Mouse (Mus musculus) frontal cortex, postnatal 25 days (tissue): Measurements from ENCODE around the gene Ppara.
A peak's percentile ranks its signal among the peaks of the same experiment; 100 is the strongest.

Experiments used
- DNase-seq, 2 experiments: peaks; one replicate each; pipeline ENCODE4 v3.0.0; 2022; ENCODE audit warnings: low spot score in 2 of 2

The Ppara gene

DNA sequence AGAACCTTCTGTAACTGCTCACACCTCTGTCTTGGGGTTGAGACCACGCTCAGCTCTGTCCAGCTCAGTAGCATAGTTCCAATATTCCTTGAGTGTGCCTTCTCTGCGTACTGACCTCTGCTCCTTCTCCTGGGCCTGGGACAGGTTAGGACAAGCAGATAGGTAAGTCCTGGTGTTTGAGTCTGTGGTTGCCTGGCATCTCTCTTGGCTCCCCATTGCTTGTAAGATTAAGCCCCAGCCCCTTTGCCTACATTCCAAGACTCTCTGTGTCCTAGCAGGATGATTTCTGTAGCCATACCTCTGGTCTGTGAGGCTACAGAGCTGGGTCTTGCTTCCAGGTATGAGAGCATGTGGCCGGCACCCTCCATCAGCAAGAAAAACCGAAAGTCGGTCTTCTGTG, 6.6 kb upstream of the Ppara start:
- no peak for DNase-seq

DNA sequence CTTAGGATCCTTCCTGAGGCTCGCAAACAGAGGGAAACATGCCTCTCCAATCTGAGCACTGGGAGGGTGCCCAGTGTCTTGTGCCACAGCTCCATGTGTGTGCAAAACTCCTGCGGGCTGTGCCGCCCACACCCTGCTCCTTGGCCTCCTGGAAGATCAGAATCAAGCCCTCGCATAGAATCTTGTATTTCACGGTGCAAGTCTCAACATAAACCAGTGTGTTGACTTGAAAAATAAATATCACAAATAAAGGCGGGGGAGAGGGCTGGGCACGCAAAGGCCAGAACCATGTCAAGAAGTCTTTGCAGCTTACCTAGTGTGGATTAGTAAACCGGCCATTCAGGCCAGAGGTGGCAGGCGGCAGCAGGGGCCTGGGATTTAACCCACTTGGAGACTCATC, 5.5 kb upstream of the Ppara start:
- DNase-seq, result no peak

DNA sequence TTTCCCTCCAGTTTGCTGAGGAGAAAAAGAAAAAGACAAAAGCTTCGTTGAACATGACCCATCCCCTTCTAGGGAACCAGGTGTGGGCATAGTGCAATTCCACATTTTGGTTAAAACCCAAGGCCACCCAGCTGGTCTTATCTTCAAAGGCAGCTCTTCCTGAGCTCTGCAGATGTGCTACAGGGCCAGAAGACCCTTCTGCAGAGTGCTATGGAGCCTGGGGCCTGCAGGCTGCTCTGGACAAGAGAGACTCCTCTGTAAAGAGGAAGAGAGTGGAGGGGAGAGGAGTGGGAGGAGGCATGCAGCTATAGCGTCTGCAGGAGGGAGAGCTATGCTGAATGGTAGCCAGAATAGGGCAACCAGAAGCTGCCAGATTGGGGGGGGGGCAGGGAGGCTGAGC, 4.8 kb upstream of the Ppara start:
- no peak for DNase-seq

DNA sequence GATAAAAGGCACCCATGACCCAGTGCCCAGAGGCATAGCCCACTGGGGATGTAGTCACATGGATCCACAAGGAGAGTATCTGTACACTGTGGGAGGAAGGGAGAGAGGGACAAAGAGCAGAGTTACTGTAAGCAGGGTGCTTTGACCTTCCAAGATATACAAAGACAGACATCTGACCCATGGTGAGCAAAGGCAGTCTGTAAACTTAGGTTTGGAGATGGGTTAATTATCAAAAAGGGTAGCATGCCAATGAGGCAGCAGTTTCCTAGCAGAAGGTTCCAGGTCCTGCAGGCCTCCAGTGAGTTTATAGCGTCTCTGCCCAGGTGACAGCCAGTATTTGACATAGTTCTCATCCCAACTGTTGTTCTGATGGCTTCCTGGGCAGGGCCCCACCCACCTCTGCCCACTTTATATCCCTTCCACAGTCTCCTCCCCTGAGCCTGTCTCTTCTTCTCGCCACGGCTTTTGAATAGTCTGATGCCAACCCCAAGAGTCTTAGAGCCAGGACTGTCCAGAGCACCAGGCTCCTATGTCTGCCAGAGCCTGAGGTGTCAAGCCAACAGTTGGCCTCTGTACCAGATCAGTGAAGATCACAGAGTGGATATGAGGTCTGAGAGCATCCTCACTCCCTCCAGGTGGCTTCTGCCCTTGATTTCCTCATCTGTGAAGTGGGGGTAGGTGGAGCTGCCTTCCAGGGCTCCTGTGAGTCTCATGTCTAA, 2.7 kb upstream of the Ppara start:
- DNase-seq, result no peak

DNA sequence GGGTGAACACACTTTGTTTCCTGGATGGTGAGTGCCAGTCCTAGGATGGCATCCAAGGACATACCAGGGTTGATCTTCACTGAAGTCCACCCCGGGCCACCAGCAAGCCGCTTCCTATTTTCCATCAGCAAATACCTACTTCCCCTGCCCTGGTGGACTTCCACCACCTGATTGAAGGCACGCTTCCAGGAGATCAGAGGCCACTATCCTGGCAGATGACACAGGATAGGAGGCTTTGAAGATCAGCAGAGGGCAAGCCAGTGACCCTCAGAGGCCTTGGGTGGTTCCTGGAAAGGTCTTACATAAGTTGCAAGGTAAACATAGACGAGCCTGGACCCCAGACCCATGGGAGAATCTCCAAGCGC, 2.2 kb upstream of the Ppara start:
- no peak for DNase-seq

DNA sequence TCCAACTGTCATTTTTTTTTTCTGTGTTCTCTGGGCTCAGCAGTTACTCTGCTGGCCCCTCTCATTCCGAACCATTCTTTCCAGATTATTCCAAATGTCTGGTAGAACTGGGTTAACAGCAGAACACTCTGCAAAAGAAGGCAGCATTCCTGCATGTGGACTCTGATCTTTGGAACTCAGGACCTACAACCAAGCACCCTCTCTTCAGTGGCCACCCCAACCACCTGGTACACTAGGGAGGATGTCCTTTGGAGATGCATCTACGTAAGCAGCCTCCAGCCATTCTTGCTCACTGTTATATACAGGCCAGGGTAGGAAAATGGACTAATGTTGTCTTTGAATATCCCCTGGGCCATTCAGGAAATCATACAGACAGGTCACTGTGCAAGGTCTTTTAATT, 1.1 kb upstream of the Ppara start:
- DNase-seq, result no peak

DNA sequence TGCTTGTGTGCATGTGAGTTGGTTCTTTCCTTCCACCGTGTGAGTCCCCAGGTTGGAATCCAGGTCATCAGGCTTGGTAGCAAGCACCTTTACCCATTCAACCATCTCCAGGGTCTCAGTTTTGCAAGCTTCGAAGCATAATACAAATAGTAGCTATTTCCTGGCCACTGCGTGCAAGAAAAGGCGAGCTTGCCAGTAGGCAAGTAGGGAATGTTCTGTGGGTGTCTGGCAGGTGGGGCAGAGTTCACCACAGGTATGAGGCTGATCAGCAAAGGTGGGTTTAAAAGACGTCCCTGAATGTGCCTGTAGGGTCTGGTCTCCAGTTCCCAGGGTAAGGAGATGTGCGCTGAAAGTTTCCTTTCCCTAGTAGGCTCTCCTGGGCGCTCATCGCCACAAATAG, 635 bp upstream of the Ppara start:
- DNase-seq, result no peak

DNA sequence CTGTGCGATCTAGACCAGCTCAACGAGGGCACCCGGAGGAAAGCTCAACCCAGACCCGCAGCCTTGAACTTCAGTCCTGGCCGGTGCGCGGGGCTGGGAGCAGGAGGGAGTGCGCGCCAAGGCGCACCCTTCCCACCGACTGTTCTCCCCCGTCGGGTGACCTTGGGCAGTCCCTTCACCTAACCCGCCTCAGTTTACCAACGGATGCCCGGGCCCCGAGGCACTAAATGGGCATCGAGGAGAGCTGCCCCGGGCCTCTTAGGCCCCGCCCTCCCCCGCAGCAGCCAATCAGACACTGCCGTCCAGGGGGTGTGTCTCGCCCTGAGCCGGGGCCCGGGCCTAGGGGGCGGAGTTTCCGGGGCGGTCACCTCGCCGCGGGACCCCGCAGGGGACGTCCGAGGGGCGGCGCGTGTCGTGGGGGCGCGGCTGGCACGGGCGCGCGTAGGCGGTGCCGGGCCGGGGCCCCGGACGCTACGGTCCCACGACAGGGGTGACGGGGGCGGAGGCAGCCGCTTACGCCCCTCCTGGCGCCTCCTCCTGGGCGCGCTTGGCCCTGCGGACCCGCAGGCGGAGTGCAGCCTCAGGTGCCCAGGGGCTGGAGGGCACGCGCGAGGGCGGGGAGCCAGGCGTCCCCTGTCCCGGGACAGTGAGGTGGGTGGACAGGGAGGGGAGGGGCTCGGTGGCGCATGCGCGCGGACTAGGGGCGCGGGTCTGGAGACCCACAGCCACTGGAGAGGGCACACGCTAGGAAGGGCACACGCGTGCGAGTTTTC, 466 bp downstream of the Ppara start:
- DNase-seq, result peak; percentile 44 to 70

DNA sequence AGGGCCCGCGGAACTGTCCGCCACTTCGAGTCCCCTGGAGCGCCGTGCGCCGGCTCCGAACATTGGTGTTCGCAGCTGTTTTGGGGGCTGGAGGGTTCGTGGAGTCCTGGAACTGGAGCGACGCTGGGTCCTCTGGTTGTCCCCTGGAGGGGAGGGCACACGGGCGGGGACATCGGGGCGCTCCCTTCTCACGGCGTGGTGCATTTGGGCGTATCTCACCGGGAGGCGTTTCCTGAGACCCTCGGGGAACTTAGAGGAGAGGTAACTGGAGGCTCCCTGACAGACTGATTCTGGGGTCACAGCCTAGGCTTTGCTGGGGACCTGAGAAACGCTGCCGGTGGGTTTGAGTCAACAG, 1.0 kb downstream of the Ppara start:
- DNase-seq, result no peak

DNA sequence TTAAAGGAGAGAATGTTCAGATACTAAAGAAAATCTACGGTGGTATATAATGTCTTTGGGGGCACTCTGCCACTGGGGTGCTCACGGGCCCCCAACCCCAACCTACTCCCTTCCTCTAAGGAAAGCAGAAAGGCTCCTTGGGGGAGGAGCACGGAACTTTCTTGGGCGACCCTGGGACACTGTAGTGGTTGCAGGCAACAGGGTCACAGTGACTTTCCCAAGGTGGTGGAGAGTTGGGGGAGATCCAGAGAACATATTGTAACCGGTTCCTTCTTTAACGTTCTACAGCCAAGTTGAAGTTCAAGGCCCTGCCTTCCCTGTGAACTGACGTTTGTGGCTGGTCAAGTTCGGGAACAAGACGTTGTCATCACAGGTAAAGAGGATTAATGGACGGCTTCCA, 1.7 kb downstream of the Ppara start:
- no peak for DNase-seq

DNA sequence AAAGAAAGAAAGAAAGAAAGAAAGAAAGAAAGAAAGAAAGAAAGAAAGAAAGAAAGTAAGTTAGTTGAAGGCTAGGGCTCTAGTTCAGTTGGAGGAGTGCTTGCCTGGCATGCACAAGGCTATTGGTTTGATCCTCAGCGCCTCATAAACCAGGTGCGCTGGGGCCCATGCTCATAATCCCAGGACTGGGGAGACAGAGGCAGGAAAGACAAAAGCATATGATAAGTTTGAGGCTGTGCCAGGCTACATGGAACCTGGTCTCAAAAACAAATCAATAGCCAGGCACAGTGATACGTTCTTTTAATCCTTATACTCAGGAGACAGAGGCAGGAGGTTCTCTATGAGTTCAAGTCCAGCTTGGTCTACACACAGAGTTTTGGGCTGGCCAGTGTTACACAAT, 3.6 kb downstream of the Ppara start:
- DNase-seq, result no peak

DNA sequence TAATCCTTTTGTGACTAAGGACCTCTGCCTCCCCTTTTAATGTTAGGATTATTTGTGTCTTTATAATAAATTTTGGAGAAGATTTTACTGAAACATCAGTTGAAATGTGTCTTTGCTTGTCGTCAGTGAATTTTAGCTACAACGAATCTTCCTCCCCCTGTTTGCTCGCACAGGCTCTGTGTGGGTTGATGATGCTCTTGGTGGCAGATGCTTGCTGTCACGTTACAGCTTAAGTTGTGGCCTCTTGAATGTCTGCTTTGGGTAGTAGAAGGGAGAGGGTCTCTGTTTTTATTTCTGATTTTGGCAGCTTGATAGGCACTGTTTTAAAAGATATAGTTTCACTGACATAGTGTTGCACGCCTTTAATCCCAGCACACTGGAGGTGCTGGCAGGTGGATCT, 4.2 kb downstream of the Ppara start:
- no peak for DNase-seq

DNA sequence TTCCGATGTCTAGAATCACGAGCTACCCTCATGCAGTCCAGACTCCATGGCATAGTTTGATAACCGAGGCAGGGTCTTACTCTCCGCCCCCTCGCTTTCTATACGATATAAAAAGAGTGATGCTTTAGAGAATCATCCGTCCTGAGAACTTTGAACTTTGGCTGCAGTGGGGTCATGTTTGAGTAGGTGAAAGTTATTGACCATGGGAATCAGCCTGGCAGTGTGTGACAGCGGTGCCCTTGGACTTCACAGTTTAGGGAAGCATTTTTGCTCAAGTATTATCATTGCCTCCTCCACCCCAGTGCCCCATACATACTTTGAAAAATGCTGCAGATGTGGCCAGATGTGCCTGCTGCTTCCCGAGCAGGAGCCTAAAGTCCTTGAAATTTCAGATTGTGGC, 7.8 kb downstream of the Ppara start:
- DNase-seq, result no peak

DNA sequence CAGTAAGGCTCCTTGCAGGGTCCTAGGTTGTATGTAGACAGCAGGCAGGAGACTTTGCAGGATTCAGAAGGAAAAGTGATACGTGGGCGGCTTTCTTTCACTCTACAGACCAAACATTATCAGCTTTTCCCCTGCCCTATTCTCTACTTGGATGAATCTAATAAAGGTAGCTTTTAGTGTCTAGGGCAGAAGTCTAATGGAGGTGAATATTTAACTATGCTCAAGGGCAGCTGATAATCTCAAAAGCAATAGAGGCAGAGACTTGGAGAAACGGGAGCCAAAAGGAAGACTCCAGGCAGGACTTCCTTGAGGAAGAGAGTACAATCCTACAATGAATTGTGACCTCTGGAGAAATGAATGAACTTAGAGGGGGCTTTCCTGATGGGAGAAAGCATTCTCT, 9.2 kb downstream of the Ppara start:
- DNase-seq, result no peak

DNA sequence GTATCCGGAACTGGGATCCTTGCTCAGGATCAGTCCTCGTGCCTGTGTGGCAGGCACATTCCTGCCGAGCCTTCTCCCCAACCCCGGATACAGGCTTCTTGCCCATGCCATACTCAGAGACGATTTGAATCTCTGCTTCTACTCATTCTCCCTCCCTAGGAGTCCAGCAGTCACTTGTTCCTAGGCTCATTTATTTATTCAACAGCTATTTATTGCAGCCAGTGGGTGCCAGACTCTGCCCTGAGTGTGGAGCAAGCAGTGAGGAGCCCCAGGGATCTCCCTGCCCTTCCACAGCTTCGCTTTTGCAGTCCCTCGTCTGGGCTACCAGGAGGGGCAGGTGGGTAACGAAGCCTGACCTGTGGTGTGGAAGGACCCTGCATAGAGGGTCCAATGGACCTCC, 11.4 kb downstream of the Ppara start:
- no peak for DNase-seq

DNA sequence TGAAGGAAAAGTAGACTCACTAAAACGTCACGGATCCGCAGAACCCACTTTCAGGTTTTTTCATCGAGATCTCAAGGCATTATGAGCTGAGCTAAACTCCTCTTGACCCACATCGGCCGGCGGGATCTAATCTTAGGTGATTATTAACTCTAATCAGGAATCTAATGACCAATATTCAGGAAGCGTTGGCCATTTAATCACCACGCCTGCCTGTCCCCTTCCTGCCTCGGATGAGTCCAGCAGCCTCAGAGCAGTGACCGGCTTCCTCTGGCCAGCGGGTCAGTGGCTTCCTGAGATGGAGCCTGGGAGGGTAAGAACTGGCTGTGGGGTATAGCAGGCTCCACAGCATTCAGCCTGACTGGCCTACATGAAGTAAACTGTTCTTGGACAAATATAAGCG, 11.9 kb downstream of the Ppara start:
- DNase-seq, result no peak

DNA sequence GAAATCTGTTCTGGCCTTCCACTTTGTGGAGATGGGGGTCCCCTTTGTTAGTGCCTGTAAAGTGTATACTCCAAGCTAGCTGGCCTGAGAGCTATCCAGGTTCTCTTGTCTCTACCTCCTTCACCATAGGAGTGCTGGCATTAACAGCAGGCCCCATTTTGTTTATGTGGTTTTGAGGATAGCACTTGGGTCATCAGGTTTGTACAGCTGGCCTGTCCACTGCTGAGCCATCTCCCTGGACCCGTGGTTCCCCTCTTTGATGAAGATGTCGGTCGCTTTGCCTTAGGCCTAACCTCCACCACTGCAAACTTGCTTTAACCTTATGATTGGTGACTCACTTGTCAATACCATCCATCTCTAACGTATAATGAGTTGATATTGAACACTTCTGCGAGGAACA, 13.2 kb downstream of the Ppara start:
- no peak for DNase-seq

DNA sequence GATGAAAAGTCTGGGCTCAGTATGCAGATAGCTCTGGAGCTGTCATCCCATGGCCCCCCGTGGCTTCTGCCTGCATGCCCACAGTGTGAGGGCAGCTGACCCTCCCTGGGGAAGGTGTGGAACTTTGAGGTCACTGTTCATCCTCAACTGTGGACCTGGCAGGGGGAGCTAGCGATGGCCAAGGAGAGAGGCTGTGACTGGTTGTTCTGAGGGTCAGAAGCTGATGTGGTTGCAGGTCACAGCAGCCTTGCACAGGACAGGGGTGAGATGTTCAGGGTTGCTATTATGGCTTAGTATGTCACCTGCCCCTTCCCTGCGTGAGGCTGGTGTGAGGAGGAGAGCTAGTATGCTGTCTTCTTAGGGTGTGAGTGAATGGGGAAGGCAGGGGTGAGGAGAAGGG, 13.7 kb downstream of the Ppara start:
- DNase-seq, result no peak

DNA sequence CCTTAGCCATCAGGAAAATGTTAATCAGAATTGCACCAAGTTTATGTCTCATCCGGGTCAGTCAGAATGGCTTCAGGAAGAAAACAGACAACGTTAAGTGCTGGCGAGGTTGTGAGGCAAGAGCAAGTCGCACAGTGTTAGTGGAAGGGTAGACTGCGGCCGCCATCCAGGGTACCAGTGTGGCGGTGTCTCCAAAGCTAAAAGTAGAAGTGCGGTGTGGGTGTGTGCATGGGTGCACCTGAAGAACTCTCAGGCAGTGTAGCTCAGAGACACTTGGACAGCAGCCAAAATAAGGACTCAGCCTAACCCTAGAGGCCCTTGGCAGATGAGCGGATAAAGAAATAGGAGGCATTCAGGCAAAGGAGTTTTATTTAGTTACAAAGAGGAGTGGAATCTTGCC, 14.4 kb downstream of the Ppara start:
- no peak for DNase-seq

DNA sequence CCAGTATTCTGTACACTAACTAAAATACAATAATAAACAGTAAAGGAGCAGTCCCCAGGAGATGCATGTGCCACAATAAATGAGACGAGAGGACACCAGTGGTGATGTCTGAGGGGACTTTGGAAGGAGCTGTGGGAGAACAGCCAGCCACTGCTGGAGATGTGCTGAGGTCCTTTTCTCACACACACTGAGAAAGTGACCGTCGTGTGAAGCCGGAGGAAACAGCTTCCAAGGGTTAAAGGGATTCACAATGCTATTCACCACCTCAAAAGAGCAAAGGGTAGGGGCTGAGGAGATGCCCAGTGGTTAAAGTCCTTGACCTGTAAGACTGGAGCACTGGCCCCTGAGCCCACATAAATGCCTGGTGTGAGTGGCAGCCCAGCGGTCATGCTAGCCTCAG, 15.3 kb downstream of the Ppara start:
- DNase-seq, result no peak

DNA sequence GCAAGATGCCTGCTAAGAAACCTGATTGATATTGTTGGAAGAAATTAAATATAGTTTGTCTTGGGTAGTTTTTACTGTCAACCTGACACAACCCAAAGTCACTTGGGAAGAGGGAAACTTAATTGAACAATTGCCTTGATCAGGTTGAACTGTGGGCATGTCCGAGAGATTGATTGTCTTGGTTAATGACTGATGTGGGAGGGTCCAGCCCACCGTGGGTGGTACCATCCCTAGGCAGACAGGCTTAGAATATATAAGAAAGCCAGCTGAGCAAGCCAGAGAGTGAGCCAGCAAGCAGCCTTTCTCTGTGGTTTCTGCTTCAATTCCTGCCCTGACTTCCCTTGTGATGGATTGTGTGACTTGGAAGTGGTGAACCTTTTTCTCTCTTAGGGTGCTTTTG, 17.9 kb downstream of the Ppara start:
- DNase-seq, result no peak

DNA sequence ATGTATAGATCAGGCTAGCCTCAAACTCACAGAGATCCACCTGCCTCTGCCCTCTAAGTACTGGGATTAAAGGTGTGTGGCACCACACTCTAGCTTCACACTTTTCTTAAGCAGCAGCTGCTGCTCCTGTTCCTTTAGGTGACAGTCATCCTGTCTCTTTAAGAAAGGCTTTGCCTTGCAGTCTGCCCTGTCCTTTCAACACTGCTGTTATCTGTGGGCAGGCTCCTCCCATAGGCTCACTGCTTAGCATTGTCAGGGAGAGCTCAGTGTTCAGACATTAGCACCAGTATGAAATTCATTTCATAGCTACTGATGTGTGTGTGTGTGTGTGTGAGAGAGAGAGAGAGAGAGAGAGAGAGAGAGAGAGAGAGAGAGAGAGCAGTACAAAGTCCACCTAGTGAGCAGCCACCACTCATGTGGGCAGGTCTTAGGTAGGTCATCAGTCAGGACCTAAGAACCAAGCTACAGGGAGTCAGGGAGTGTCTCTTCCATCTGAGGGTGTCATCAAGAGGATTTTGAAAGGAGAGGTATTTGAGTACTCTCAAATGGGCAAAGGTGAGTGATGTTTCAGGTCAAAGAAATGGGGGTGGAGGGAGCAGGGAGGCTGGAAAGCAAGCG, 19.4 kb downstream of the Ppara start:
- no peak for DNase-seq

DNA sequence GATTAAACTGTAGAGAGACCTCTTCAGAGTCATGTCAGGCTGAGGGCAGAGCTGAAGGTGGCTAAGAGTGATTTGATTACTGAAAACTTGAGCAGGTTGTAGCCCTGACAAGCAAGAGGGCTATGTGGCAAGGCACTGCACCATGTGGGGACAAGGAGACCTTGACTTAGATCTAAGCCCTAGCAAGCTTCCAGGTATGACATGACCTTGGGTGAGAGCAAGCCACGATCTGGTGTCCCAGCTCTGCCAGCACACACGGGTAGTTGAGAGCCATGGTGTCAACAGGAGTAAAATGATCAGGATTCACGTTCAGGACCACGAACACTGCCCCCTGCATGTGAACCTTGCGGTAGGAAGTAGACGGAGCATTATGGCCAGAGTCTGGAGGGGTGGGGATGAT, 20.4 kb downstream of the Ppara start:
- DNase-seq, result no peak

DNA sequence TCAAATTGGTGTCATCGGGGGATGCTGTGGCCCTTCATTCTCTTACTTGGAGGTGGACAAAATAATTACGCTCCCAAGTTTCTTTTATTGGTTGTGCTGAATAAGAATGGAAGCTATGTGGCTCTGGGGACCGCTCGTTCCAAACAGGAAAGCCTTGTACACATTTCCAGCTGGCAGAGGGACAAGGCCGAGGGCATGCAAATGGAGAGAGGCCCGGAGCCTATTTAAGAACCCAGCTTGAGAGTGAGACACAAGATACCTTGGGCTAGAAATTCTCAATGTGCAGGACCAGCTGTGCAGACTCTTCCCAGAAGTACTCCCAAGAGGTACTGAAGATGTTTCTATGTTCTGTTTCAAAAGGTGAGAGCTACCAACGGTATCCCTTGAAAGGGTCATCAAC, 21.8 kb downstream of the Ppara start:
- no peak for DNase-seq
